Mouse (Mus musculus) midbrain, embryonic 13.5 days (tissue): ENCODE measurements around the gene Tmem63a. TPM values are rescaled to one million over a fixed set of nuclear protein-coding genes. Genes with fewer than 3 reads are reported as not detected.
A peak's percentile ranks its signal among the peaks of the same experiment; 100 is the strongest.

Source experiments
- ATAC-seq: fragments of 200-750 bp; cut with Nextera tagmentation; 2 replicates; pipeline ENCODE4 v1.8.0; 2017; ENCODE audit warnings: mild to moderate bottlenecking, moderate TSS enrichment, moderate library complexity
- H3K27ac ChIP-seq: fragments of 300-500 bp; sonication (generic); 2 replicates; pipeline ENCODE4 v1.5.1; 2015; ENCODE audit warnings: inconsistent platforms, mild to moderate bottlenecking, moderate library complexity
- H3K27me3 ChIP-seq: fragments of 300-500 bp; sonication (generic); 2 replicates; pipeline ENCODE4 v1.6.1; 2015; ENCODE audit warnings: mild to moderate bottlenecking, inconsistent platforms
- H3K36me3 ChIP-seq: fragments of 300-500 bp; sonication (generic); 2 replicates; pipeline ENCODE4 v1.6.1; 2015; ENCODE audit warnings: mild to moderate bottlenecking, inconsistent platforms
- H3K4me1 ChIP-seq: fragments of 300-500 bp; sonication (generic); replicated peaks from 2 replicates; pipeline ENCODE4 v1.6.1; 2015; ENCODE audit warnings: inconsistent platforms
- H3K4me2 ChIP-seq: fragments of 300-500 bp; sonication (generic); replicated peaks from 2 replicates; pipeline ENCODE4 v1.6.1; 2015; ENCODE audit warnings: moderate library complexity, mild to moderate bottlenecking, inconsistent platforms
- H3K4me3 ChIP-seq: fragments of 300-500 bp; sonication (generic); replicated peaks from 2 replicates; pipeline ENCODE4 v1.5.1; 2015; ENCODE audit warnings: mild to moderate bottlenecking, inconsistent platforms
- H3K9ac ChIP-seq: fragments of 300-500 bp; sonication (generic); replicated peaks from 2 replicates; pipeline ENCODE4 v1.6.1; 2015; ENCODE audit warnings: mild to moderate bottlenecking, inconsistent platforms
- H3K9me3 ChIP-seq: fragments of 300-500 bp; sonication (generic); 2 replicates; pipeline ENCODE4 v1.6.1; 2016; ENCODE audit warnings: mild to moderate bottlenecking, inconsistent platforms
- WGBS: fragments of 180-500 bp; shearing (Covaris S2); methylation state at CpG from one replicate; pipeline ENCODE4 v1.1.7; 2015; 5-methylcytosine and 5-hydroxymethylcytosine counted together
- polyA plus RNA-seq: library from polyadenylated mRNA; unstranded; fragments of >200 nt; fragmentation: Nextera tagmentation; extraction: Ambion mirVana; gene quantifications from 2 replicates; pipeline ENCODE4 v1.2.1, GENCODE M21; 2015

The Tmem63a gene
- polyA plus RNA-seq, 1 experiment from 2014 or later = 0.93 TPM

DNA sequence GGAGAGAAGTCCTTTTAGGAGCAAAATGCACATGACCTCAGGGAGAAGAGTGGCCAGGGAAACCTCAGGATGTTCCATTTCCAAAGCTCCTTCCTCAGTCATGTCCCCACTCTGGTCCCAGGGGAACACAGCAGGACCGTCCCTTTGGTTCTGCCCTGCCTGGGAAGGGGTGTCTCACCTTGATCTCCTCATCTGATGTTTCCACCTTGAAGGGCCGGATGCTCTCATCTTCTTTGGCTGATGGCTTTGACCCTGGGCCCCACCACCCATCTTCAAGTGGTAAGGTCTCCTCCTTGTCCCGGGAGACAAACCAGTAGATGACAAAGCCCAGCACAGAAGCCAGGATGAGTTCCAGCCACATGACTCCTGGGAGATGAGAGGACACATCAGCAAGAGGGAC is 59.5 kb downstream of the Tmem63a start:
- Histone ChIP-seq H3K9me3 (no peaks in the 10 kb centered on the region), H3K27me3 (no peaks in the 10 kb centered on the region), H3K4me2 (no peak overlapping the region), H3K4me3 (no peak overlapping the region), H3K9ac (no peak overlapping the region), H3K4me1 (peaks cover 8% of the 10 kb centered on the region), H3K27ac (no peak overlapping the region), H3K36me3 (no peaks in the 10 kb centered on the region)
- 89% methylated on average over 3 of the region's 3 CpGs for WGBS
- ATAC-seq = no peak

DNA sequence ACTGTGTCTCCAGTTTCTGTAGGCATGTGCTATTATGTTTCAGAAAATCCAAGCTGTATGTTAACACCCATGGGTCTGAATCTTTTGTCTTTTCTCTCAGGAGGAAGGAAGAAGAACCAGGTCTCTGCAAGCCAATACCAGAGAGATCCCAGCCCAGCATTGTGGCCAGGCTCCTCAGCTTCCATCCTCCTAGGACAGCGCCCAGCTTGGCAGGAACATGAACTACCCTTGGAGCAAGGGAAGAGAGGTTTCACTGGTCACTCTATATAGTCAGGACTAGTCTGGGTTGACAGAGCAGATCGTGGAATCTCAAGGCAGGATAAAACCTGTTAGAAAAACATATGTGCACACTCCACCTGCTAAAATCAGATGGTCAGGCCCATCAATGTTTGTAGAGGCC is 61.6 kb downstream of the Tmem63a start:
- no peaks in the 10 kb centered on the region for H3K36me3 ChIP-seq
- H3K4me2 ChIP-seq = no peak overlapping the region
- 86% methylated on average over 2 of the region's 2 CpGs for WGBS
- no peak overlapping the region for H3K4me3 ChIP-seq
- peaks cover 8% of the 10 kb centered on the region for H3K4me1 ChIP-seq
- no peaks in the 10 kb centered on the region for H3K27me3 ChIP-seq
- no peak overlapping the region for H3K9ac ChIP-seq
- no peak for ATAC-seq
- H3K27ac ChIP-seq = no peak overlapping the region
- H3K9me3 ChIP-seq = no peaks in the 10 kb centered on the region

DNA sequence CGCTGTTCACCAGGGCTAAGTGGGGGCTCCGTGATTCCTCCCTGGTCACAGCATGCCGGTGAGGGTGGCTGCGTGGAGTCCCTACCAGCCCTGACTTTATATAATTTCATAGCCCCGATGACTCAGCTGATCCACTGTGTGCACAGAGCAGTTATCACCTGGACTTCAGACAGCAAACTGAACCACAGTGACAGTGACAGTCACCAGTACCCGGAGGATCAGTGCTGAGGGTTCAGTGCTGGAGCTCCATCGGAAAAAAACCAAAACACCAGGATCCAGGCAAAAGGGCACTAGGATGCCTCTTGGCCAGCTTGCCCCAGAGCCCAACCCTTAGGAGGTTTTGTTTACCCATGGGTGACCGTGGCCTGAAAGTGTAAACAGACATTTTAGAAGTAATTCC is 63.2 kb downstream of the Tmem63a start:
- no peaks in the 10 kb centered on the region for H3K27me3 ChIP-seq
- H3K9me3 ChIP-seq = no peaks in the 10 kb centered on the region
- no peak overlapping the region for H3K4me2 ChIP-seq
- no peak for ATAC-seq
- 86% methylated on average over 8 of the region's 8 CpGs for WGBS
- H3K9ac ChIP-seq = no peak overlapping the region
- no peak overlapping the region for H3K27ac ChIP-seq
- no peak overlapping the region for H3K4me3 ChIP-seq
- H3K4me1 ChIP-seq = peaks cover 7% of the 10 kb centered on the region
- no peaks in the 10 kb centered on the region for H3K36me3 ChIP-seq

DNA sequence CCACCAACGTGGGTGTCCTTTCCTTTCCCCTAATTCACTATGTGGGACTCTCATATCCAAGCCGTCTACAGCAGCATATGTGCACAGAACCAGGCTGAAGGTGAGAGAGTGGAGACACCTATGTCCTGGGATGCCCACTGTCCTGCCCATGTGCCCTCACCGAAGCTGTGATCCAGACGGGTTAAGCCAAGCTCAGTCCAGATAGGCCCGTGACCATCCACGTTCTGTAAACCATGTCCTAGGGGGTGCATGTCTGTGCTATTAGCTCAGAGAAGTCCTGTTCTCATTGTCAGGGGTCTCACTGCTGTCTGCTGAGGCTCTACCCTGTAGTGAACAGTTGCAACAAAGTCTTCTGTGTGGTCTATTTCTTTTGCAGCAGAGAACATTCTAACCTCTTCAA is 65.7 kb downstream of the Tmem63a start:
- Histone ChIP-seq H3K36me3 (no peaks in the 10 kb centered on the region), H3K4me1 (no peaks in the 10 kb centered on the region), H3K27ac (no peak overlapping the region), H3K4me2 (no peak overlapping the region), H3K4me3 (no peak overlapping the region), H3K9me3 (no peaks in the 10 kb centered on the region), H3K9ac (no peak overlapping the region), H3K27me3 (no peaks in the 10 kb centered on the region)
- ATAC-seq = no peak
- WGBS = 92% methylated on average over 6 of the region's 6 CpGs

DNA sequence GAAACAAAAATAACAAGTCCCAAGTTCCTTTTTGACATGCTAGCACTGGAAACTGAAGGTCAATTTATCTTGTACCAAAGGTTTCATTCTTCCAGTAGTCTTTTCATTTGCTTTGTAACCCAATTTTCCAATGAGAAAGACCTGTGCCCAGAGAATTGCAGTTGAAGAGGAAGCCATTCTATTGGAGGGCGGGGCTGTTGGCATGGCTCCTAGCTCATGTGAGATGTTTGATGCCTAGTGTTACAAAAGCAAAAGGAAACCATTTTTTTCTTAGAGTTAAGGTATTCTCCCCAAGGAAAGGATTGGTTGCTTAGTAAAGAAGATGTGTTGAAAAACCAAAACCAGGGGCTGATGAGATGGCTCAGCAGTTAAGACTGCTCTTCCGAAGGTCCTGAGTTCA is 66.1 kb downstream of the Tmem63a start:
- Histone ChIP-seq H3K4me2 (no peak overlapping the region), H3K9me3 (no peaks in the 10 kb centered on the region), H3K4me1 (no peaks in the 10 kb centered on the region), H3K4me3 (no peak overlapping the region), H3K36me3 (no peaks in the 10 kb centered on the region), H3K9ac (no peak overlapping the region), H3K27me3 (no peaks in the 10 kb centered on the region), H3K27ac (no peak overlapping the region)
- WGBS = 92% methylated on average over 2 of the region's 2 CpGs
- ATAC-seq = no peak

DNA sequence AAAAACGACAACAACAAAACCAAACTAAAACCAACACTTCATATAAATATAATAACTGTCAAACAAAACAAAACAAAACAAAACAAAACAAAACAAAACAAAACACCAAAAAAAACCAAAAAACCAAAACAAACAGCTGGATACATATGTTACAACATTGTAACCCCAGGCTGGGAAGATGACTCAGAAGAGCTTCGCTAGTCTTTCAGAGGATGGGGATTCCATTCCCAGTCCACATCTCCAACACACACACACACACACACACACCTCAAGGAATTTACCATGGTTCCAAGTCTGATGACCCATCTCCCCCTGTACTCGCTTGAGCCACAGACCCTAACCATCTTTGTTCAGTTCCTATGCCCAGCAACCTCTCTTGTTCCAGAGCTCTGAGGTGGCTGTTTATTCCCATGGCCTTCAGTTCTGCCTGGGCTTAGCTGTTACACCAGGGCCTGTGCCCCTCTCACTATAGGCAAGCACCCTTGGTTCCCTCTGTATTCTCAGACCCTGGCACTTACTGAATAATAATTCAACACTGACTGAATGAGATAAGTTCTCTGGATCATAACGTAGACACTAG is 67.0 kb downstream of the Tmem63a start:
- Histone ChIP-seq H3K27ac (no peak overlapping the region), H3K4me2 (no peak overlapping the region), H3K36me3 (no peaks in the 10 kb centered on the region), H3K9me3 (no peaks in the 10 kb centered on the region), H3K27me3 (0 out of 2 replicates have a peak, but pooled peaks cover under 1% of the 10 kb centered on the region), H3K4me3 (no peak overlapping the region), H3K9ac (no peak overlapping the region), H3K4me1 (no peaks in the 10 kb centered on the region)
- WGBS = 83% methylated on average over 4 of the region's 4 CpGs
- no peak for ATAC-seq

DNA sequence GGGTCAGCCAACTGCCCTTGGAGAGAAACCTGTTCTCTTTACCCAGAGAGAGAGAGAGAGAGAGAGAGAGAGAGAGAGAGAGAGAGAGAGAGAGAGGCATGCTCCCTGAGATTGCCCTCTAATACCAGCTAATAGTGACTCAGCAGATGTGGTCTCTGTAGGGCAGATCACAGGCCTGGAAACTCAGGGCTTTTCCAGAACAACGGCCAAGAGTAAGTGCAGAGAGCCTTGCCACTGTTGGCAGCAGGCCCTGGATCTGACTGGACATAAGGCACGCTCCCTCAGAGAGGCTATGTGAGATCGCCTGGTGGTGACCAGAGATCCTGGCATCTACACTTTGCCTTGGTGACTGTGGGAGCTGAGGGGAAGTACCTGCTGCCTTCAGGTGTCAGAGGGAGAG is 67.6 kb downstream of the Tmem63a start:
- no peak overlapping the region for H3K4me2 ChIP-seq
- no peak for ATAC-seq
- H3K9ac ChIP-seq = no peak overlapping the region
- H3K4me3 ChIP-seq = no peak overlapping the region
- H3K27me3 ChIP-seq = 0 out of 2 replicates have a peak, but pooled peaks cover 3% of the 10 kb centered on the region
- no peaks in the 10 kb centered on the region for H3K4me1 ChIP-seq
- no peaks in the 10 kb centered on the region for H3K36me3 ChIP-seq
- 85% methylated on average over 3 of the region's 3 CpGs for WGBS
- no peaks in the 10 kb centered on the region for H3K9me3 ChIP-seq
- H3K27ac ChIP-seq = no peak overlapping the region

DNA sequence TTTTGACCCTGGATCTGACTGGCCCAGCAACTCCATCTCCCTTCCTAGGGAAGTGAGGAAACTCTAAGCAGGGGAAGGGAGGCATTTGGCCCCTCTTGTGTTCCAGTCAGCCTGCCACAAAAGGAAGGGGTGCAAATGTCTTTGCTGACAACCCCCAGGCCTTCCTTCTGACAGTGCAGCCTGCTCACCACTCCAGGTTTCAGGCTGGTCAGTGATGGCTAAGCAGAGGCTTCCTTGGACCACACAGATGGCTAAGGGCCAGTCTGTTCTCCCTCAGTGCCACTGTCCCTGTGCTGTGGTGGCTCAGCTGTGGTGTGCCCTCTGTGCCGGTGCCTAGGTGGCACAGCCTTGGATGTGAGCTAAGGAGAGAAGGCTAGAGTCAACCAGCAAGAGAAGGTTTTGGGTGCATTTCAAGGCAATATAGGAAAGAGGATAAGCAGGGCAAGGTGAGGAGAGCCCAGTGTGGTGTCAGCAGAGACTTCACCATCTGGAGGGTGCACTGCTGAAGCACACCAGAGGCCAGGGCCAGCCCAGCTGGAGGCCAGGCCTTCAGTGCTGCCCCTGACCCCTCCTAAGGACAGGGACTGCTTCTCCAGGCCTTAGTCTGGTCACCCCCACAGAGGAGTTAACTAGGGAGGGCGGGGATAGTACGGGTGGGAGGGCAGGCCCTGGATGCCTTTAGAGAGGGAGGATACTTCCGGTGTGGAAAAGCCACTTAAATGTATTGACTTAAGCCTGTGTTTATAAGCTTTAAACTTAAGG is 68.2 kb downstream of the Tmem63a start:
- Histone ChIP-seq H3K36me3 (no peaks in the 10 kb centered on the region), H3K9ac (0 out of 2 replicates have a peak overlapping the region, but pooled peaks have one; percentile 3), H3K4me2 (no peak overlapping the region), H3K4me1 (no peaks in the 10 kb centered on the region), H3K27me3 (0 out of 2 replicates have a peak, but pooled peaks cover 3% of the 10 kb centered on the region), H3K9me3 (no peaks in the 10 kb centered on the region), H3K27ac (no peak overlapping the region), H3K4me3 (no peak overlapping the region)
- WGBS = 67% methylated on average over 4 of the region's 4 CpGs
- no peak for ATAC-seq

DNA sequence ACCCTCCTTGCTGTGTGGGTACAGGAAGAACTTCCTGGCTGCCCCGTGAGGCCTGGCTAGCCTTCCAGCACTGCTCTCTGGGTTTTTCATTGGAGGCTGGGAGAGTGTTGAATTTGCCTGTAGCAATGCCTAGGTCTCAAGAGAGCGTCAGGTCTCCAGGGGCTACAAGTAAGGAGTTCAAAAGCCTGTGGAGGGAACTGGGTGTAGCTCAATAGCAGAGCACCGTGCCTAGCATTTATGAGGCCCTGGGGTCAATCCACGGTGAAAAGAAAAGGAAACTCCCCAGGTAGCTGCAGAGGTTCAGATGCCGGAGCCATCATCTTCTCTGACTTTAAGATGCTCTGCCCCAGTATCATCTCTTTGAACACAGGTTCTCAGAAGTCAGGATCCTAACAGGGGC is 69.5 kb downstream of the Tmem63a start:
- Histone ChIP-seq H3K27me3 (0 out of 2 replicates have a peak, but pooled peaks cover 8% of the 10 kb centered on the region), H3K36me3 (no peaks in the 10 kb centered on the region), H3K27ac (no peak overlapping the region), H3K4me2 (no peak overlapping the region), H3K9me3 (no peaks in the 10 kb centered on the region), H3K9ac (no peak overlapping the region), H3K4me3 (no peak overlapping the region), H3K4me1 (peaks cover 3% of the 10 kb centered on the region)
- WGBS = 70% methylated on average over 5 of the region's 5 CpGs
- ATAC-seq = no peak

DNA sequence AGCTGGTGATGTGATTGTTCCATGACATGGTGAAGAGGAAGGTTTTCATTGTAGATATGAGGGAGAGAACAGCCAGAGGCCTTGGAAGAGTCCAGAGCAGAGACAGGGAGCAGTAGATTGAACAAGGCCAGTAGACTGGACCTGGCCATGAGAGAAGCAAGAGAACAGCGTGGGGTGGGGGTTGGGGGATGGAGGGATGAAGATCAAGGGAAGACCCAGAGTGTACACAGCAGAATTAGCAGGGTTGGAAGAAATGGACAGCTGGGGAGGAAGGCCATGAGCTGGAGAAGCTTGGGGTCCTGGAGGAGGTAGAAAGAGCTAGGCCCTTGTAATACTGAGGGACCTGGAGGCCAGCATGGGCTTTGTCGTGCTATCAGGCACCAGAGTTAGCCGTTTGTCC is 70.3 kb downstream of the Tmem63a start:
- no peak overlapping the region for H3K4me3 ChIP-seq
- H3K9me3 ChIP-seq = no peaks in the 10 kb centered on the region
- H3K36me3 ChIP-seq = no peaks in the 10 kb centered on the region
- 78% methylated on average over 3 of the region's 3 CpGs for WGBS
- peaks cover 8% of the 10 kb centered on the region; the same call in 1 of the 2 replicates for H3K27me3 ChIP-seq
- H3K27ac ChIP-seq = no peak overlapping the region
- peaks cover 11% of the 10 kb centered on the region for H3K4me1 ChIP-seq
- no peak overlapping the region for H3K9ac ChIP-seq
- no peak for ATAC-seq
- H3K4me2 ChIP-seq = no peak overlapping the region

DNA sequence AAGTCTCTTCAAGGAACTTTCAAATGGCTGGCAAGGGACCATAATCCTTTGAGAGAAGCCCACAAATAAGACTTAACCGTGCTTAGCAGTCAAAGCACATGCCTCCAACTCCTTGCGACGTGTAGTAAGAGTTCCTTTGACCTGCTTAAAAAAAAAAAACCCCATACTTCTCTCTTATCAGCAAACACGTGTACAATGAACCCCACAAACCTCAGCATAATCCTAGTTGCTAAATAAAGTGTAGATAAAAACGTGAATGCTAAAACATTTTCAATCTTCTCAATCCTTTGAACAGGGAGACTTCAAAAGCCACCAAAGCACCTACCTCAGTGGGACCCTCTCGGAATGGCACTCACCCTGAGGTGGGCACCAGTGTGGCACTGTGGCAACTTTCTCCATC is 71.3 kb downstream of the Tmem63a start:
- Histone ChIP-seq H3K4me1 (peaks cover 12% of the 10 kb centered on the region), H3K27me3 (peaks cover 17% of the 10 kb centered on the region; the same call in 1 of the 2 replicates), H3K9me3 (no peaks in the 10 kb centered on the region)

DNA sequence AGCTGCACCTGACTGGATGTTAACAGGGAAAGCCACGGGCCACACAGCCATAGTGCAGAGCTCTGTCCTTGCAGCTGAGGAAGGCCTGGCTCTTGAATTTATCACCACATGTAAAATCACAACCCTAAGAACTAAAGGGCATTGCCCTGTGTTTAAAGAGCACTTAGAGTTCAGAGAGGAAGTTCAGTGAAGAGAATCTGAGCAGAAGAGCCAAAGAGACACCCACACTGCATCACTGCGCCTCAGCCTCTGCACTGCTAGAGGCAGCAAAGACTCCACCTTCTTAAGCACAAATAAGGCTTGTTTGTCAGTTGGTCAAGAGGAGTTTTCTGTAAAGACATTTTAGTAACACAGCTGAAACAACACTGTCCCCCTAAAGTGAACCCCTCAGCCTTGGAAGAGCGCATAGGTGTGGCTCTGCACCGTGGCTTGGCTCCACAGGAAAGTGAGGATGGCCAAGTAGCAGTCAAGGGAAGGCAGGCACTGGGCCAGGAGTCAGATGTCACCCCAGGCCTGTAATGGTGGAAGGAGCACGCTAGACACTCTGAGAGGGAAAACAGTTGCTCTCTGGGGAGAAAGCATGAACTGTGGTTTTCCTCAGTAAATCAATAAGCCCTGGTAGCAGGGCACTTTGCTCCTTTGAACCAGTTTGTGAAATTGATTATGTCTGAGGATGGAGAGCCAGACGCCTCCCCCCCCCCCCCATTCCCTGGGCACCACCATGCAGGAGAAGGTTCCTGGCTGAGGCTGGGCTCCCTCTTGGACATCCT is 72.8 kb downstream of the Tmem63a start:
- Histone ChIP-seq H3K4me2 (no peak overlapping the region), H3K9ac (no peak overlapping the region), H3K27me3 (peaks cover 18% of the 10 kb centered on the region; the same call in 1 of the 2 replicates), H3K4me3 (no peak overlapping the region), H3K27ac (no peak overlapping the region), H3K9me3 (no peaks in the 10 kb centered on the region), H3K4me1 (peaks cover 12% of the 10 kb centered on the region), H3K36me3 (no peaks in the 10 kb centered on the region)
- WGBS = 85% methylated on average over 6 of the region's 6 CpGs
- no peak for ATAC-seq

More for the DNA sequence above, 71.3 kb downstream of the Tmem63a start:
- Histone ChIP-seq H3K36me3 (no peaks in the 10 kb centered on the region), H3K9ac (no peak overlapping the region), H3K4me3 (no peak overlapping the region), H3K4me2 (no peak overlapping the region), H3K27ac (no peak overlapping the region)
- no peak for ATAC-seq
- WGBS = 78% methylated on average over 6 of the region's 6 CpGs
